Mouse (Mus musculus): ENCODE data around the gene Tmsb15b1. TPM values are rescaled to one million over a fixed set of nuclear protein-coding genes. Genes with fewer than 3 reads are reported as not detected.

The Tmsb15b1 gene
- polyA plus RNA-seq, 1 experiment from 2014 or later: 21.6 TPM

Other genes starting within 250 kb of the Tmsb15b1 start
- 417 and 440 TPM in 2 replicates for gene Morf4l2, start 233.2 kb downstream of the Tmsb15b1 start, polyA plus RNA-seq (2015; fragmentation: Nextera tagmentation; extraction: Ambion mirVana)
- gene Glra4, start 196.7 kb downstream of the Tmsb15b1 start, polyA plus RNA-seq (2015; fragmentation: Nextera tagmentation; extraction: Ambion mirVana): not detected in 2 replicates
- gene Plp1, start 154.2 kb downstream of the Tmsb15b1 start, polyA plus RNA-seq (2015; fragmentation: Nextera tagmentation; extraction: Ambion mirVana): 3.9 and 4.2 TPM in 2 replicates
- gene Rab9b, start 108.1 kb downstream of the Tmsb15b1 start, polyA plus RNA-seq (2015; fragmentation: Nextera tagmentation; extraction: Ambion mirVana): 0.37 and 0.44 TPM in 2 replicates
- not detected in 2 replicates for gene H2bfm, start 49.5 kb downstream of the Tmsb15b1 start, polyA plus RNA-seq (2015; fragmentation: Nextera tagmentation; extraction: Ambion mirVana)
- 39.5 and 39.9 TPM in 2 replicates for gene Tmsb15b2, start 1.4 kb downstream of the Tmsb15b1 start, polyA plus RNA-seq (2015; fragmentation: Nextera tagmentation; extraction: Ambion mirVana)
- gene Tmsb15l, start within 50 bp of the Tmsb15b1 start, polyA plus RNA-seq (2015; fragmentation: Nextera tagmentation; extraction: Ambion mirVana): 3.9 TPM in 2 replicates
- 12.7 and 14.3 TPM in 2 replicates for gene Zcchc18, start 16.3 kb upstream of the Tmsb15b1 start, polyA plus RNA-seq (2015; fragmentation: Nextera tagmentation; extraction: Ambion mirVana)
- 5.1 and 6.7 TPM in 2 replicates for gene Slc25a53, start 61.4 kb upstream of the Tmsb15b1 start, polyA plus RNA-seq (2015; fragmentation: Nextera tagmentation; extraction: Ambion mirVana)
- gene Fam199x, start 72.7 kb upstream of the Tmsb15b1 start, polyA plus RNA-seq (2015; fragmentation: Nextera tagmentation; extraction: Ambion mirVana): 3.7 TPM in 2 replicates
- gene Esx1, start 145.2 kb upstream of the Tmsb15b1 start, polyA plus RNA-seq (2015; fragmentation: Nextera tagmentation; extraction: Ambion mirVana): not detected in 2 replicates